Comparison of ENCODE assay signal across 10 mouse cellular contexts in the genomic region with DNA sequence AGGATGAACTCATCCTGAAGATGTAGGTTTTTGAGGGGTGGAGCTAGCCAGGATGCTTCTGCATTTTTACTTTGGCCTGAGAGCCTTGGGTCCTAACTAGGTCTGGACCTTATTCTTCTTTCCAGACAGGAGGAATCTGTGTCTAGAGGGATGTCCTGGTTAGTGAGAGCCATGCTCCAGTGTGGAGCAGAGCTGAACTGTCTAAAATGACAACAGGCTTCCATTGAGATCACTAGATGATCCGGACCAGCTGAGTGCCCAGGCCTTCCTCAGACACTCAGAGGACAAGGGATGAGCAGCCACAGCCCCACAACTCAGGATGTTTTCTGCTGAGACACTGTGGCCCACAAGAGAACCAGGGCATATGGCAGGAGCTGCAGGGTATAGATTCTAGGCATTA. TPM values are rescaled to one million over a fixed set of nuclear protein-coding genes. Genes with fewer than 3 reads are reported as not detected.
A peak's percentile ranks its signal among the peaks of the same experiment; 100 is the strongest.
DNase-seq lines count a peak whose midpoint lies in the region; ATAC-seq and TF ChIP-seq lines count a peak whose summit lies in the region.
"Had no signal": no experiment of that assay in that cellular context is flagged by ENCODE, and none has a peak within 500 bp of the region (broad histone marks: within the 10 kb centered on the region; RNA-seq: fewer than 3 reads in every experiment).

No protein-coding gene starts in this region.

- 48% methylated on average over 1 of the region's 1 CpGs for WGBS in cerebellum, adult 2 months
- WGBS in intestine, embryonic 14.5 days, result 89% methylated on average over 1 of the region's 1 CpGs
- WGBS in intestine, postnatal 0 days, result 92% methylated on average over 1 of the region's 1 CpGs
- 88% methylated on average over 1 of the region's 1 CpGs for WGBS in forebrain, embryonic 16.5 days
- WGBS in midbrain, embryonic 13.5 days, result 97% methylated on average over 1 of the region's 1 CpGs

- peaks cover 22% of the 10 kb centered on the region for H3K4me1 ChIP-seq in cerebellum, adult 2 months (ENCODE audit: control insufficient read depth, insufficient read depth, low read length)
- no peaks in the 10 kb centered on the region for H3K4me1 ChIP-seq in intestine, embryonic 14.5 days (replicated peaks; ENCODE audit: control insufficient read depth, insufficient read depth, low read length)
- H3K4me1 ChIP-seq in intestine, postnatal 0 days (replicated peaks; ENCODE audit: control insufficient read depth, insufficient read depth, low read length), result no peaks in the 10 kb centered on the region
- peaks cover 4% of the 10 kb centered on the region for H3K4me1 ChIP-seq in forebrain, embryonic 16.5 days (replicated peaks; ENCODE audit: control insufficient read depth, insufficient read depth, low read length)
- H3K4me1 ChIP-seq in midbrain, embryonic 13.5 days (replicated peaks), result peaks cover 4% of the 10 kb centered on the region; the same call in 1 of the 2 replicates

- peak overlapping the region; percentile 20; the same call in 1 of the 2 replicates for H3K27ac ChIP-seq in cerebellum, adult 2 months (ENCODE audit: insufficient read depth, low read length)
- H3K27ac ChIP-seq in intestine, embryonic 14.5 days (ENCODE audit: low read depth), result no peak overlapping the region
- no peak overlapping the region for H3K27ac ChIP-seq in intestine, postnatal 0 days (ENCODE audit: low read depth, low read length)
- H3K27ac ChIP-seq in forebrain, embryonic 16.5 days (ENCODE audit: low read length), result peak overlapping the region; percentile 77
- H3K27ac ChIP-seq in midbrain, embryonic 13.5 days, result 0 out of 2 replicates have a peak overlapping the region, but pooled peaks have one; percentile 42
- H3K27ac ChIP-seq: kidney, postnatal 0 days; limb, embryonic 15.5 days had no signal

- no peaks in the 10 kb centered on the region for H3K9me3 ChIP-seq in intestine, embryonic 14.5 days (ENCODE audit: control insufficient read depth, low read length)
- H3K9me3 ChIP-seq in intestine, postnatal 0 days (ENCODE audit: control insufficient read depth), result no peaks in the 10 kb centered on the region
- H3K9me3 ChIP-seq in forebrain, embryonic 16.5 days (ENCODE audit: control insufficient read depth, low read length), result no peaks in the 10 kb centered on the region
- H3K9me3 ChIP-seq in midbrain, embryonic 13.5 days, result no peaks in the 10 kb centered on the region
- H3K9me3 ChIP-seq: limb, embryonic 15.5 days had no signal

- H3K4me2 ChIP-seq in intestine, embryonic 14.5 days (ENCODE audit: low read length), result no peak overlapping the region
- no peak overlapping the region for H3K4me2 ChIP-seq in intestine, postnatal 0 days (replicated peaks; ENCODE audit: low read depth)
- no peak overlapping the region for H3K4me2 ChIP-seq in forebrain, embryonic 16.5 days (ENCODE audit: low read length)
- no peak overlapping the region for H3K4me2 ChIP-seq in midbrain, embryonic 13.5 days (replicated peaks)
- H3K4me2 ChIP-seq: limb, embryonic 15.5 days had no signal

- no peak overlapping the region for H3K4me3 ChIP-seq in cerebellum, adult 2 months (replicated peaks; ENCODE audit: insufficient read depth, low read depth, low read length)
- H3K4me3 ChIP-seq in intestine, embryonic 14.5 days (ENCODE audit: low read depth, low read length), result no peak overlapping the region
- H3K4me3 ChIP-seq in intestine, postnatal 0 days (ENCODE audit: low read depth, low read length), result no peak overlapping the region
- no peak overlapping the region for H3K4me3 ChIP-seq in forebrain, embryonic 16.5 days (replicated peaks; ENCODE audit: low read length)
- no peak overlapping the region for H3K4me3 ChIP-seq in midbrain, embryonic 13.5 days (replicated peaks)
- H3K4me3 ChIP-seq: limb, embryonic 15.5 days had no signal

- no peaks in the 10 kb centered on the region for H3K27me3 ChIP-seq in cerebellum, adult 2 months (ENCODE audit: control insufficient read depth, insufficient read depth, low read length)
- no peaks in the 10 kb centered on the region for H3K27me3 ChIP-seq in intestine, embryonic 14.5 days (replicated peaks; ENCODE audit: control insufficient read depth, insufficient read depth, low read length)
- H3K27me3 ChIP-seq in intestine, postnatal 0 days (replicated peaks; ENCODE audit: control insufficient read depth, insufficient read depth, low read length), result no peaks in the 10 kb centered on the region
- H3K27me3 ChIP-seq in forebrain, embryonic 16.5 days (replicated peaks; ENCODE audit: control insufficient read depth, insufficient read depth, low read length), result no peaks in the 10 kb centered on the region
- H3K27me3 ChIP-seq in midbrain, embryonic 13.5 days, result no peaks in the 10 kb centered on the region
- H3K27me3 ChIP-seq: limb, embryonic 15.5 days had no signal

- no peak for TF ChIP-seq CTCF in cerebellum, adult 2 months (IDR thresholded peaks at IDR 0.05; ENCODE audit: borderline replicate concordance, insufficient read depth, low read depth, low read length)
- TF ChIP-seq CTCF in intestine, postnatal 0 days (IDR thresholded peaks at IDR 0.05; ENCODE audit: low read depth), result no peak

- H3K36me3 ChIP-seq in intestine, embryonic 14.5 days (ENCODE audit: control insufficient read depth, insufficient read depth, low read length), result no peaks in the 10 kb centered on the region
- no peaks in the 10 kb centered on the region for H3K36me3 ChIP-seq in intestine, postnatal 0 days (ENCODE audit: control insufficient read depth, insufficient read depth)
- no peaks in the 10 kb centered on the region for H3K36me3 ChIP-seq in forebrain, embryonic 16.5 days (ENCODE audit: control insufficient read depth, insufficient read depth)
- H3K36me3 ChIP-seq in midbrain, embryonic 13.5 days, result peaks cover 38% of the 10 kb centered on the region
- H3K36me3 ChIP-seq: limb, embryonic 15.5 days had no signal

- TF ChIP-seq POLR2A in cerebellum, adult 2 months (IDR thresholded peaks at IDR 0.05; ENCODE audit: borderline replicate concordance, insufficient read depth, low read length), result no peak

- ATAC-seq in intestine, embryonic 14.5 days (replicated peaks; ENCODE audit: low FRiP score, low TSS enrichment, low read depth), result peak; percentile 44; the same call in 1 of the 2 replicates
- ATAC-seq in intestine, postnatal 0 days, result no peak
- ATAC-seq in forebrain, embryonic 16.5 days, result no peak; the same call in 1 of the 2 replicates
- ATAC-seq in midbrain, embryonic 13.5 days, result peak; percentile 55
- ATAC-seq in inflammation-experienced regulatory T-cells, adult 6 months, result no peak

- no peak overlapping the region for H3K9ac ChIP-seq in intestine, embryonic 14.5 days (ENCODE audit: low read length)
- no peak overlapping the region for H3K9ac ChIP-seq in intestine, postnatal 0 days (ENCODE audit: low read depth, low read length)
- H3K9ac ChIP-seq in forebrain, embryonic 16.5 days (replicated peaks; ENCODE audit: low read depth, low read length), result 0 out of 2 replicates have a peak overlapping the region, but pooled peaks have one; percentile 9
- no peak overlapping the region for H3K9ac ChIP-seq in midbrain, embryonic 13.5 days (replicated peaks)
- H3K9ac ChIP-seq: limb, embryonic 15.5 days had no signal

- DNase-seq in cerebellum, adult 2 months, result no peak
- no peak for DNase-seq in cerebellum, adult 11 months
- no peak for DNase-seq in intestine, embryonic 14.5 days (ENCODE audit: low spot score)
- DNase-seq in thymus, postnatal 25 days, result no peak

RNA-seq across cellular contexts. Expression of gene Mrpl35, which starts 23.2 kb away (rescaled TPM):
- 21.7 and 22.1 TPM in 2 replicates for polyA plus RNA-seq in cerebellum, adult 2 months (2012; rRNA removed)
- polyA plus RNA-seq in intestine, embryonic 14.5 days (2014; fragmentation: Nextera tagmentation; extraction: Ambion mirVana), result 68.4 and 79.1 TPM in 2 replicates
- polyA plus RNA-seq in intestine, postnatal 0 days (2015; fragmentation: Nextera tagmentation; extraction: Ambion mirVana), result 61.4 and 62.1 TPM in 2 replicates
- polyA plus RNA-seq in forebrain, embryonic 16.5 days (2015; fragmentation: Nextera tagmentation; extraction: Ambion mirVana), result 42.9 and 43.8 TPM in 2 replicates
- 42.3 and 47.5 TPM in 2 replicates for polyA plus RNA-seq in midbrain, embryonic 13.5 days (2015; fragmentation: Nextera tagmentation; extraction: Ambion mirVana)
- polyA plus RNA-seq in inflammation-experienced regulatory T-cells, adult 6 months (2017; shearing (Covaris generic)), result 10 to 100 TPM; 61.2 to 73.9 (median 67.8) TPM

RNA-seq across cellular contexts. Expression of gene Immt, which starts 27.5 kb away (rescaled TPM):
- 110 and 115 TPM in 2 replicates for polyA plus RNA-seq in cerebellum, adult 2 months (2012; rRNA removed)
- polyA plus RNA-seq in intestine, embryonic 14.5 days (2014; fragmentation: Nextera tagmentation; extraction: Ambion mirVana), result 216 and 224 TPM in 2 replicates
- 171 and 180 TPM in 2 replicates for polyA plus RNA-seq in intestine, postnatal 0 days (2015; fragmentation: Nextera tagmentation; extraction: Ambion mirVana)
- 148 and 155 TPM in 2 replicates for polyA plus RNA-seq in forebrain, embryonic 16.5 days (2015; fragmentation: Nextera tagmentation; extraction: Ambion mirVana)
- 161 and 163 TPM in 2 replicates for polyA plus RNA-seq in midbrain, embryonic 13.5 days (2015; fragmentation: Nextera tagmentation; extraction: Ambion mirVana)
- 100 to 1,000 TPM; 107 to 131 (median 127) TPM for polyA plus RNA-seq in inflammation-experienced regulatory T-cells, adult 6 months (2017; shearing (Covaris generic))

Comparison
In these comparisons a context has a peak if more than half of its experiments do, and no peak if none do; other contexts are left out.
1. ATAC-seq: peak in intestine, embryonic 14.5 days (single experiment) and midbrain, embryonic 13.5 days (single experiment); none in intestine, postnatal 0 days (single experiment), forebrain, embryonic 16.5 days (single experiment) and inflammation-experienced regulatory T-cells, adult 6 months (single experiment).
2. H3K27ac ChIP-seq: peak in cerebellum, adult 2 months (single experiment), forebrain, embryonic 16.5 days (single experiment) and midbrain, embryonic 13.5 days (single experiment); none in intestine, embryonic 14.5 days (single experiment) and intestine, postnatal 0 days (single experiment).